In the genomic region with DNA sequence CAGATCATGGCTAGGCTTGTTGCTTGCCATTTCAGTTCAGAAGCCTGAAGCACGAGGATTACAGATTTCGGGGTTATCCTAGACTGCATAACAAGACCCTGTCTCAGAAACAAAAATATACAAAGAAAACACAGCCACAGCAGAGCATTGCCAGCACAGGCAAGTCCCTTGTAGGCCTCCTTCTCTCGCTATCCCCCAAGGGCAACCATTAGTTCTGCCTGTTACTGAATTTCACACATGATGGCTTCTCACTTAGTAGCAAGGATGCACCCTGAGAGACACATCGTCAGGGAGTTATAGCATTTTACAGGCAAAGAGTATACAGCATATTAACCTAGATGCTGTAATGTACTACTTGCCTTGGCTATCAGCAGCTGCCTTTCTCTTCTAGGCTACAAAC, we compare ENCODE assay signal across 28 mouse cellular contexts. TPM values are rescaled to one million over a fixed set of nuclear protein-coding genes. Genes with fewer than 3 reads are reported as not detected.
DNase-seq lines count a peak whose midpoint lies in the region; ATAC-seq and TF ChIP-seq lines count a peak whose summit lies in the region.
"Had no signal": no experiment of that assay in that cellular context is flagged by ENCODE, and none has a peak within 500 bp of the region (broad histone marks: within the 10 kb centered on the region; RNA-seq: fewer than 3 reads in every experiment).

No protein-coding gene starts in this region.

- H3K9me3 ChIP-seq in midbrain, embryonic 14.5 days (ENCODE audit: control insufficient read depth, low read length): no peaks in the 10 kb centered on the region
- no peaks in the 10 kb centered on the region for H3K9me3 ChIP-seq in midbrain, embryonic 15.5 days
- no peaks in the 10 kb centered on the region for H3K9me3 ChIP-seq in hindbrain, postnatal 0 days (ENCODE audit: low read length)
- no peaks in the 10 kb centered on the region for H3K9me3 ChIP-seq in stomach, postnatal 0 days (ENCODE audit: control insufficient read depth, low read length)
- H3K9me3 ChIP-seq: embryonic facial prominence, embryonic 15.5 days; forebrain, embryonic 12.5 days; limb, embryonic 13.5 days; liver, embryonic 12.5 days; midbrain, embryonic 13.5 days had no signal

- H3K27me3 ChIP-seq in midbrain, embryonic 14.5 days (ENCODE audit: control insufficient read depth, insufficient read depth, low read length): no peaks in the 10 kb centered on the region
- no peaks in the 10 kb centered on the region for H3K27me3 ChIP-seq in midbrain, embryonic 15.5 days (replicated peaks)
- no peaks in the 10 kb centered on the region for H3K27me3 ChIP-seq in hindbrain, postnatal 0 days (ENCODE audit: insufficient read depth, low read length)
- H3K27me3 ChIP-seq in stomach, postnatal 0 days (ENCODE audit: control insufficient read depth, insufficient read depth, low read length): no peaks in the 10 kb centered on the region
- H3K27me3 ChIP-seq: embryonic facial prominence, embryonic 15.5 days; forebrain, embryonic 12.5 days; limb, embryonic 13.5 days; liver, embryonic 12.5 days; midbrain, embryonic 13.5 days had no signal

- no peak for TF ChIP-seq EP300 in stomach, postnatal 0 days (optimal IDR thresholded peaks at IDR 0.05)

- peak; percentile 48 for DNase-seq in embryo, embryonic 10 days (ENCODE audit: low spot score)
- no peak for DNase-seq in embryo, embryonic 10.5 days (ENCODE audit: low spot score)
- peak; percentile 61 for DNase-seq in midbrain, embryonic 14.5 days
- DNase-seq in hindbrain, postnatal 0 days (ENCODE audit: low spot score): peak; percentile 40
- peak; percentile 39 for DNase-seq in retina, embryonic 14.5 days (ENCODE audit: low spot score)
- no peak for DNase-seq in stomach, postnatal 0 days (ENCODE audit: low spot score)
- DNase-seq: adrenal gland, adult 8-10 months; cerebellum, adult 8-10 months; cerebellum, postnatal 25 days; embryo, embryonic 11 days; gastrocnemius, postnatal 14 days; heart, postnatal 36 days; kidney, adult 9 months; kidney, postnatal 25 days; liver, postnatal 0 days; lung, postnatal 4 days; thymus, postnatal 4 days had no signal

- H3K4me2 ChIP-seq in midbrain, embryonic 14.5 days (ENCODE audit: low read length): no peak overlapping the region
- no peak overlapping the region for H3K4me2 ChIP-seq in midbrain, embryonic 15.5 days
- H3K4me2 ChIP-seq in hindbrain, postnatal 0 days (ENCODE audit: low read depth, low read length): no peak overlapping the region
- H3K4me2 ChIP-seq in stomach, postnatal 0 days (replicated peaks; ENCODE audit: low read depth): no peak overlapping the region
- H3K4me2 ChIP-seq: embryonic facial prominence, embryonic 15.5 days; forebrain, embryonic 12.5 days; heart, embryonic 11.5 days; limb, embryonic 13.5 days; liver, embryonic 12.5 days; midbrain, embryonic 13.5 days had no signal

- H3K4me1 ChIP-seq in midbrain, embryonic 14.5 days (ENCODE audit: control insufficient read depth, insufficient read depth, low read length): no peaks in the 10 kb centered on the region
- peaks cover 5% of the 10 kb centered on the region; the same call in 1 of the 2 replicates for H3K4me1 ChIP-seq in midbrain, embryonic 15.5 days
- H3K4me1 ChIP-seq in hindbrain, postnatal 0 days (ENCODE audit: insufficient read depth, low read length): no peaks in the 10 kb centered on the region
- no peaks in the 10 kb centered on the region for H3K4me1 ChIP-seq in stomach, postnatal 0 days (replicated peaks; ENCODE audit: control insufficient read depth, insufficient read depth)
- H3K4me1 ChIP-seq: liver, embryonic 12.5 days; megakaryocyte, embryonic 14.5 days; midbrain, embryonic 13.5 days had no signal

- no peak overlapping the region for H3K9ac ChIP-seq in midbrain, embryonic 14.5 days (replicated peaks; ENCODE audit: low read length)
- no peak overlapping the region for H3K9ac ChIP-seq in midbrain, embryonic 15.5 days
- no peak overlapping the region for H3K9ac ChIP-seq in hindbrain, postnatal 0 days (replicated peaks; ENCODE audit: low read length)
- H3K9ac ChIP-seq in stomach, postnatal 0 days (ENCODE audit: low read length): no peak overlapping the region
- H3K9ac ChIP-seq: embryonic facial prominence, embryonic 15.5 days; forebrain, embryonic 12.5 days; limb, embryonic 13.5 days; liver, embryonic 12.5 days; liver, postnatal 0 days; midbrain, embryonic 13.5 days had no signal

- H3K36me3 ChIP-seq in midbrain, embryonic 14.5 days (ENCODE audit: control insufficient read depth, insufficient read depth, low read length): no peaks in the 10 kb centered on the region
- no peaks in the 10 kb centered on the region for H3K36me3 ChIP-seq in midbrain, embryonic 15.5 days (replicated peaks)
- H3K36me3 ChIP-seq in hindbrain, postnatal 0 days (ENCODE audit: insufficient read depth, low read length): no peaks in the 10 kb centered on the region
- H3K36me3 ChIP-seq in stomach, postnatal 0 days (ENCODE audit: control insufficient read depth, insufficient read depth, low read length): no peaks in the 10 kb centered on the region
- H3K36me3 ChIP-seq: forebrain, embryonic 12.5 days; midbrain, embryonic 13.5 days had no signal

- WGBS in midbrain, embryonic 14.5 days: 55% methylated on average over 4 of the region's 4 CpGs
- WGBS in midbrain, embryonic 15.5 days: 61% methylated on average over 4 of the region's 4 CpGs
- 30% methylated on average over 4 of the region's 4 CpGs for WGBS in hindbrain, postnatal 0 days
- WGBS in stomach, postnatal 0 days: 92% methylated on average over 4 of the region's 4 CpGs

- no peak for TF ChIP-seq CTCF in hindbrain, postnatal 0 days (IDR thresholded peaks at IDR 0.05; ENCODE audit: low read depth)
- TF ChIP-seq CTCF in stomach, postnatal 0 days (IDR thresholded peaks at IDR 0.05; ENCODE audit: low read depth): no peak

- no peak for ATAC-seq in midbrain, embryonic 14.5 days (ENCODE audit: low FRiP score, low TSS enrichment)
- ATAC-seq in midbrain, embryonic 15.5 days (replicated peaks): no peak
- ATAC-seq in hindbrain, postnatal 0 days: 0 out of 2 replicates have a peak, but pooled peaks have one; percentile 47
- ATAC-seq in stomach, postnatal 0 days (ENCODE audit: low FRiP score, low TSS enrichment): no peak
- no peak for ATAC-seq in activated CD4-positive, CD25-positive, alpha-beta regulatory T cell, adult 4 months
- ATAC-seq: intestine, postnatal 0 days; liver, embryonic 12.5 days; liver, postnatal 0 days; midbrain, embryonic 13.5 days had no signal

- H3K4me3 ChIP-seq in midbrain, embryonic 14.5 days (replicated peaks; ENCODE audit: low read depth, low read length): no peak overlapping the region
- H3K4me3 ChIP-seq in midbrain, embryonic 15.5 days: no peak overlapping the region
- H3K4me3 ChIP-seq in hindbrain, postnatal 0 days (ENCODE audit: low read length): no peak overlapping the region
- no peak overlapping the region for H3K4me3 ChIP-seq in stomach, postnatal 0 days (ENCODE audit: low read depth, low read length)
- H3K4me3 ChIP-seq: embryonic facial prominence, embryonic 15.5 days; forebrain, embryonic 12.5 days; limb, embryonic 13.5 days; liver, embryonic 12.5 days; megakaryocyte, embryonic 14.5 days; midbrain, embryonic 13.5 days; myocyte had no signal

- no peak overlapping the region for H3K27ac ChIP-seq in midbrain, embryonic 14.5 days (replicated peaks; ENCODE audit: low read depth, low read length)
- no peak overlapping the region for H3K27ac ChIP-seq in midbrain, embryonic 15.5 days
- H3K27ac ChIP-seq in hindbrain, postnatal 0 days: no peak overlapping the region
- H3K27ac ChIP-seq in stomach, postnatal 0 days (replicated peaks): no peak overlapping the region
- H3K27ac ChIP-seq: embryonic facial prominence, embryonic 15.5 days; forebrain, embryonic 12.5 days; limb, embryonic 13.5 days; liver, embryonic 12.5 days; midbrain, embryonic 13.5 days had no signal

RNA-seq across cellular contexts. Expression of a gene that starts 58.6 kb away (rescaled TPM):
- polyA plus RNA-seq in midbrain, embryonic 14.5 days (2014; fragmentation: Nextera tagmentation; extraction: Ambion mirVana): 19.7 and 28.4 TPM in 2 replicates
- 23.4 and 24.1 TPM in 2 replicates for polyA plus RNA-seq in midbrain, embryonic 15.5 days (2015; fragmentation: Nextera tagmentation; extraction: Ambion mirVana)
- 16.7 and 23.6 TPM in 2 replicates for total RNA-seq in hindbrain, postnatal 0 days (2014; rRNA removed)
- 23.0 and 23.7 TPM in 2 replicates for polyA plus RNA-seq in hindbrain, postnatal 0 days (2015; fragmentation: Nextera tagmentation; extraction: Ambion mirVana)
- 24.0 and 26.4 TPM in 2 replicates for polyA plus RNA-seq in stomach, postnatal 0 days (2015; fragmentation: Nextera tagmentation; extraction: Ambion mirVana)
- 10 to 100 TPM; 27.4 to 37.8 TPM for polyA plus RNA-seq in activated CD4-positive, CD25-positive, alpha-beta regulatory T cell, adult 4 months (2017; shearing (Covaris generic))

Comparison
In these comparisons a context has a peak if more than half of its experiments do, and no peak if none do; other contexts are left out.
1. DNase-seq: peak in embryo, embryonic 10 days (single experiment), midbrain, embryonic 14.5 days (single experiment), hindbrain, postnatal 0 days (single experiment) and retina, embryonic 14.5 days (single experiment); none in embryo, embryonic 10.5 days (single experiment) and stomach, postnatal 0 days (single experiment).